Mouse (Mus musculus) MEL (cell line): ENCODE data around the gene Gm47289.

Experiments used
- CTCF ChIP-seq, 3 experiments: IDR thresholded peaks in 2 of 3; conservative IDR thresholded peaks in 1 of 3; 2 replicates each; pipeline ENCODE4 v1.5.1; 2011 to 2012; ENCODE audit warnings: low read length in 3 of 3, low read depth in 2 of 3, mild to moderate bottlenecking in 2 of 3, improper control_type of control experiment in 1 of 3, inconsistent platforms in 1 of 3, mixed read lengths in 1 of 3, moderate library complexity in 1 of 3; ENCODE audit not compliant: control insufficient read depth in 1 of 3, insufficient read depth in 1 of 3, poor library complexity in 1 of 3, severe bottlenecking in 1 of 3
- ETS1 ChIP-seq: IDR thresholded peaks from 2 replicates; pipeline ENCODE4 v1.6.1; 2012; ENCODE audit warnings: low read depth, mild to moderate bottlenecking, inconsistent platforms, low read length, improper control_type of control experiment, moderate library complexity

DNA sequence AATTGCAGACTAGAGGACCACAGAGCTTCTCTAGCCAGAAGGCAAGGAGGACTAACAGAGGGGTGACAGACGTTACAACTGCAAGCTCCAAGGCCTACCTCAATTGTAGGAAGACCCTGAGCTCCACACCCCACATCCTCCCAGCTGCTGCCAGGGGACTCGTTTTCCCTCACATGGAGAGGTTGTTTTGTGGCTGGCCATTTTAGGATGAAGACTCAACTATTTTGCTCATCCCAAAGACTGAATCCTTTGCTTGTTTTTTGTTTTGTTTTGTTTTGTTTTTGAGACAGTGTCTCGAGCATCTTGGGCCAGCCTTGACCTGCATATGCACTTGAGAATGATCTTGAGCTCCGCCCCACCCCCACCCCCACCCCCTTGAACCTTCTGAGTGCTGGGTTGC, at the start of gene Gm47289:
- TF ChIP-seq ETS1: no peak
- TF ChIP-seq CTCF (IDR thresholded peaks at IDR 0.05 in 2 of 3, conservative IDR thresholded peaks at IDR 0.05 in 1 of 3; ENCODE audit: control insufficient read depth in 1 of 3, insufficient read depth in 1 of 3, low read depth in 2 of 3, low read length in 3 of 3, poor library complexity in 1 of 3, severe bottlenecking in 1 of 3): no peak
